Mouse (Mus musculus) C2C12 (cell line): Measurements from ENCODE around the gene Mns1.
A peak's percentile ranks its signal among the peaks of the same experiment; 100 is the strongest.

Experiments used
- CTCF ChIP-seq: IDR thresholded peaks from one replicate; pipeline ENCODE4 v1.5.1; 2011; ENCODE audit not compliant: control insufficient read depth, insufficient read depth, insufficient read length
- FOSL1 ChIP-seq: IDR thresholded peaks from one replicate; pipeline ENCODE4 v1.8.0; 2011; ENCODE audit warnings: mild to moderate bottlenecking, low read length; ENCODE audit not compliant: poor library complexity, insufficient read depth, severe bottlenecking
- MAX ChIP-seq: IDR thresholded peaks from one replicate; pipeline ENCODE4 v1.6.1; 2011; ENCODE audit warnings: mild to moderate bottlenecking, control low read depth
- MYOG ChIP-seq: IDR thresholded peaks from one replicate; pipeline ENCODE4 v1.6.1; 2011; ENCODE audit not compliant: control insufficient read depth, insufficient read length; ENCODE audit errors: extremely low read depth
- USF1 ChIP-seq: IDR thresholded peaks from one replicate; pipeline ENCODE4 v1.6.1; 2011; ENCODE audit warnings: low read depth, mild to moderate bottlenecking, control low read depth, moderate library complexity

GRCm38 (mm10) chr9:72448026-72448425 is 10.2 kb downstream of the Mns1 start:
- peak; percentile 16 for TF ChIP-seq CTCF
- no peak for TF ChIP-seq USF1
- no peak for TF ChIP-seq MYOG
- no peak for TF ChIP-seq MAX
- no peak for TF ChIP-seq FOSL1
